Mouse (Mus musculus): ENCODE data around the gene Otogl. TPM values are rescaled to one million over a fixed set of nuclear protein-coding genes. Genes with fewer than 3 reads are reported as not detected.

Otogl gene
- polyA plus RNA-seq, 1 experiment, result 0.06 TPM

GRCm38 (mm10) chr10:107872542-107872941, 39.4 kb downstream of the Otogl start:
- no peaks in the 10 kb centered on the region for H3K79me2 ChIP-seq (ENCODE audit: control insufficient read depth, insufficient read depth)
- H3K27me3 ChIP-seq (ENCODE audit: control insufficient read depth, insufficient read depth, insufficient read length), result no peaks in the 10 kb centered on the region
- H3K4me2 ChIP-seq (ENCODE audit: low read depth), result no peak overlapping the region
- H3ac ChIP-seq (ENCODE audit: control insufficient read depth, insufficient read length), result no peak overlapping the region
- TF ChIP-seq USF1 (IDR thresholded peaks at IDR 0.05; ENCODE audit: low read depth), result no peak
- no peak for TF ChIP-seq POLR2A (IDR thresholded peaks at IDR 0.05; ENCODE audit: insufficient read length, low read depth)
- TF ChIP-seq CEBPB (IDR thresholded peaks at IDR 0.05; ENCODE audit: insufficient read depth, poor library complexity, severe bottlenecking), result no peak
- TF ChIP-seq TCF12 (IDR thresholded peaks at IDR 0.05; ENCODE audit: insufficient read depth, poor library complexity, severe bottlenecking), result no peak
- no peak for TF ChIP-seq MYOG (IDR thresholded peaks at IDR 0.05; ENCODE audit: control insufficient read depth in 1 of 3, insufficient read depth in 1 of 3, insufficient read length in 2 of 3, low read depth in 2 of 3)
- no peak for TF ChIP-seq E2F4 (IDR thresholded peaks at IDR 0.05; ENCODE audit: insufficient read depth)
- H3K36me3 ChIP-seq (ENCODE audit: control insufficient read depth, insufficient read depth), result no peaks in the 10 kb centered on the region
- H3K4me3 ChIP-seq, result no peak overlapping the region

GRCm38 (mm10) chr10:107872109-107872508, 39.8 kb downstream of the Otogl start:
- H3K4me2 ChIP-seq (ENCODE audit: low read depth), result no peak overlapping the region
- TF ChIP-seq POLR2AphosphoS2 (IDR thresholded peaks at IDR 0.05; ENCODE audit: insufficient read length, low read depth) (no peak), SRF (IDR thresholded peaks at IDR 0.05; ENCODE audit: control insufficient read depth, insufficient read length, low read depth) (no peak), USF1 (IDR thresholded peaks at IDR 0.05; ENCODE audit: low read depth) (no peak), TCF3 (IDR thresholded peaks at IDR 0.05; ENCODE audit: insufficient read length, low read depth) (no peak), MYOG (IDR thresholded peaks at IDR 0.05; ENCODE audit: control insufficient read depth in 1 of 3, insufficient read depth in 1 of 3, insufficient read length in 2 of 3, low read depth in 2 of 3) (no peak)
- H3K79me2 ChIP-seq (ENCODE audit: control insufficient read depth, insufficient read depth), result no peaks in the 10 kb centered on the region
- H3K27me3 ChIP-seq (ENCODE audit: control insufficient read depth, insufficient read depth, insufficient read length), result no peaks in the 10 kb centered on the region
- H3K4me3 ChIP-seq, result no peak overlapping the region
- H3ac ChIP-seq (ENCODE audit: control insufficient read depth, insufficient read length), result no peak overlapping the region
- no peaks in the 10 kb centered on the region for H3K36me3 ChIP-seq (ENCODE audit: control insufficient read depth, insufficient read depth)

DNA sequence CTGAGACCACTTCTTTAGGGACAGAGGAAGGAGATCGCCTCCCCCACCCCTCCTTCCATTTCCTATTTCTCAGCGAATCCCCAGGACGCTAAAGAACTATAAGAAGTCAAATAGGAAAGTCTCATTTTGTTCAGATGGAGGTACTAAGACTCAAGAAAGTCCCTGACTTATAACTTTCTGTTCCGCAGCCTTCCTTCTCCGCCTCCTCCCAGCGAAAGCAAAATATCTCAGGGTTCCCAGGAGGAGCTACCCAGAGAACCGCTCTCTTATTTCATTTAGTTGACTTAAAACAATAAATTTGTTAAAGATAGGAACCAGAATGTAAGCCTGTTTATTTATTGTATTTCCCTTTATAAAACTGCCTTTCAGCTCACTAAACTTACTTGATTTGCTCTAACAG, 41.4 kb downstream of the Otogl start:
- Histone ChIP-seq H3K4me2 (ENCODE audit: low read depth) (no peak overlapping the region), H3K27me3 (ENCODE audit: control insufficient read depth, insufficient read depth, insufficient read length) (no peaks in the 10 kb centered on the region), H3K36me3 (ENCODE audit: control insufficient read depth, insufficient read depth) (no peaks in the 10 kb centered on the region), H3ac (ENCODE audit: control insufficient read depth, insufficient read length) (no peak overlapping the region), H3K4me3 (no peak overlapping the region), H3K79me2 (ENCODE audit: control insufficient read depth, insufficient read depth) (no peaks in the 10 kb centered on the region)
- TF ChIP-seq REST (IDR thresholded peaks at IDR 0.05; ENCODE audit: insufficient read depth, insufficient read length) (no peak), USF1 (IDR thresholded peaks at IDR 0.05; ENCODE audit: low read depth) (no peak), TCF3 (IDR thresholded peaks at IDR 0.05; ENCODE audit: insufficient read length, low read depth) (no peak), E2F4 (IDR thresholded peaks at IDR 0.05; ENCODE audit: insufficient read depth) (no peak), MYOD1 (IDR thresholded peaks at IDR 0.05; ENCODE audit: control insufficient read depth in 1 of 3, insufficient read length in 2 of 3, low read depth in 2 of 3) (no peak), POLR2AphosphoS2 (IDR thresholded peaks at IDR 0.05; ENCODE audit: insufficient read length, low read depth) (no peak)

DNA sequence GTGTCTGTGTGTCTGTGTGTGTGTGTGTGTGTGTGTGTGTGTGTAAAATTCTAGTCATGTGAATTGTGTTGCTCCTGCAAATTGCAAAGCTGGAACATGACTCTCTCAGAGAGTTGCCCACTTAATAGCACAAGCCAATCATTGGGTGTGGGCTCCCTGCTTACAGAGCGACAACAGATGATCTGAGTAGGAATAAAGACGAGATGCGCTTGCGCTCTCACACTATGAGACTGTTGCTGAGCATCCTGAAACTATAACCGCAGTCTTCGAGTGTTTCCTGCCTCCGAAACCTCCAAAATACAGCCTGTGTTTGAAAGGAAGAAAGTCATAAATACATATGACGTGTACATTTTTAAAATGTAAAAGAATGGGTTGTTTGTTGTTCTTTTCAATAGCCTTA, 43.0 kb downstream of the Otogl start:
- H3K27me3 ChIP-seq (ENCODE audit: control insufficient read depth, insufficient read depth, insufficient read length), result no peaks in the 10 kb centered on the region
- no peaks in the 10 kb centered on the region for H3K79me2 ChIP-seq (ENCODE audit: control insufficient read depth, insufficient read depth)
- no peaks in the 10 kb centered on the region for H3K36me3 ChIP-seq (ENCODE audit: control insufficient read depth, insufficient read depth)
- no peak for TF ChIP-seq USF1 (IDR thresholded peaks at IDR 0.05; ENCODE audit: low read depth)
- TF ChIP-seq REST (IDR thresholded peaks at IDR 0.05; ENCODE audit: insufficient read depth, insufficient read length), result no peak
- TF ChIP-seq POLR2AphosphoS2 (IDR thresholded peaks at IDR 0.05; ENCODE audit: insufficient read length, low read depth), result no peak
- TF ChIP-seq MYOD1 (IDR thresholded peaks at IDR 0.05; ENCODE audit: control insufficient read depth in 1 of 3, insufficient read length in 2 of 3, low read depth in 2 of 3), result no peak
- TF ChIP-seq SRF (IDR thresholded peaks at IDR 0.05; ENCODE audit: control insufficient read depth, insufficient read length, low read depth), result no peak
- TF ChIP-seq MAX (IDR thresholded peaks at IDR 0.05; ENCODE audit: low read depth), result no peak
- TF ChIP-seq POLR2A (IDR thresholded peaks at IDR 0.05; ENCODE audit: insufficient read length, low read depth), result no peak
- no peak for TF ChIP-seq CEBPB (IDR thresholded peaks at IDR 0.05; ENCODE audit: insufficient read depth, poor library complexity, severe bottlenecking)
- TF ChIP-seq TCF3 (IDR thresholded peaks at IDR 0.05; ENCODE audit: insufficient read length, low read depth), result no peak
- no peak for TF ChIP-seq MYOG (IDR thresholded peaks at IDR 0.05; ENCODE audit: control insufficient read depth in 1 of 3, insufficient read depth in 1 of 3, insufficient read length in 2 of 3, low read depth in 2 of 3)
- TF ChIP-seq E2F4 (IDR thresholded peaks at IDR 0.05; ENCODE audit: insufficient read depth), result no peak
- TF ChIP-seq TCF12 (IDR thresholded peaks at IDR 0.05; ENCODE audit: insufficient read depth, poor library complexity, severe bottlenecking), result no peak
- H3K4me2 ChIP-seq (ENCODE audit: low read depth), result no peak overlapping the region
- H3K4me3 ChIP-seq, result no peak overlapping the region
- no peak overlapping the region for H3ac ChIP-seq (ENCODE audit: control insufficient read depth, insufficient read length)

GRCm38 (mm10) chr10:107867414-107867813, 44.5 kb downstream of the Otogl start:
- Histone ChIP-seq H3K27me3 (ENCODE audit: control insufficient read depth, insufficient read depth, insufficient read length) (no peaks in the 10 kb centered on the region), H3K4me3 (no peak overlapping the region), H3K4me2 (ENCODE audit: low read depth) (no peak overlapping the region), H3ac (ENCODE audit: control insufficient read depth, insufficient read length) (no peak overlapping the region), H3K79me2 (ENCODE audit: control insufficient read depth, insufficient read depth) (no peaks in the 10 kb centered on the region), H3K36me3 (ENCODE audit: control insufficient read depth, insufficient read depth) (no peaks in the 10 kb centered on the region)
- TF ChIP-seq TCF12 (IDR thresholded peaks at IDR 0.05; ENCODE audit: insufficient read depth, poor library complexity, severe bottlenecking) (no peak), MAX (IDR thresholded peaks at IDR 0.05; ENCODE audit: low read depth) (no peak), USF1 (IDR thresholded peaks at IDR 0.05; ENCODE audit: low read depth) (no peak), POLR2AphosphoS2 (IDR thresholded peaks at IDR 0.05; ENCODE audit: insufficient read length, low read depth) (no peak), POLR2A (IDR thresholded peaks at IDR 0.05; ENCODE audit: insufficient read length, low read depth) (no peak), REST (IDR thresholded peaks at IDR 0.05; ENCODE audit: insufficient read depth, insufficient read length) (no peak), TCF3 (IDR thresholded peaks at IDR 0.05; ENCODE audit: insufficient read length, low read depth) (no peak), CEBPB (IDR thresholded peaks at IDR 0.05; ENCODE audit: insufficient read depth, poor library complexity, severe bottlenecking) (no peak)

All from myocyte (in vitro differentiated cells).